Mouse (Mus musculus): Measurements from ENCODE around the gene Prss22.

Prss22 gene

DNA sequence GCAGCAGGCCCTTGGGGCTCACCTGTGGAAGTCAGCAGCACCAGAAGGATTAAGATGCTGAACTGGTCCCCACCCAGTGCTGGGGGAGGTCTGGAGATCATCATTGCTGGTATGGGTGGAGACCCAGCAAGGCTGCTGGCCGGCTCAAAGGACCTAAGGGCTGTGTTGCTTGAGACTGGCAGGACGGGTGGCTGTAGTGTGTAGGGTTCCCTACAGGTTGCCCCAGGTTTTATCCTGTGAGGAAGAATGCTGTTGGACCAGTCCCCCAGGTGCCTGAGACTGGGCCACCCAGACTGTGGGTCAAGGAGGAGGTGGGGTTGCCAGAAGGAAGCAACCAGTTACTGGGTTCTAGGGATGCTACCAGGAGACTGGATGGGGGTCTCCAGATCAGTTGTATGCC is at the start of gene Prss22:
TSS of gene Prss22 (minus strand) at position 200 of the 400 bp plus-strand sequence.
- no peak for DNase-seq

DNA sequence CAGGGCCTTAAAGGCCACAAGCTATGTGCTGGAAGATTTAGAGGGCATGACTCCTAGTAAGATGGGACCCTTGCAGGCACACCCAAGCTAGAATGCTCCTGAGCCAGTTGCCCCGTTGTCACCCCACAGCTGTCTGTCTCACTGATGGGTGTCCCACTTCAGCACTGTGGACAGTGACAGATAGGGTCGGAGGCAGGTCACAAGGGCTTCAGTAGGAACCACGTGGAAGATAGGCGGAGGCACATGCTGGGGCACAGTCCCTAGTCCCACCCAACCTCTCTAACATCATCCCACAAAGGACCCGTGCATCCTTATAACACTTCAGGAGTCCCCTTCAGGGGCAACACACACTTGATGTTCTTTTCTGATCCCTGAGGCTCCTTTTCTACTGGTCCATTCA is 48.1 kb upstream of the Prss22 start:
- DNase-seq: no peak

DNA sequence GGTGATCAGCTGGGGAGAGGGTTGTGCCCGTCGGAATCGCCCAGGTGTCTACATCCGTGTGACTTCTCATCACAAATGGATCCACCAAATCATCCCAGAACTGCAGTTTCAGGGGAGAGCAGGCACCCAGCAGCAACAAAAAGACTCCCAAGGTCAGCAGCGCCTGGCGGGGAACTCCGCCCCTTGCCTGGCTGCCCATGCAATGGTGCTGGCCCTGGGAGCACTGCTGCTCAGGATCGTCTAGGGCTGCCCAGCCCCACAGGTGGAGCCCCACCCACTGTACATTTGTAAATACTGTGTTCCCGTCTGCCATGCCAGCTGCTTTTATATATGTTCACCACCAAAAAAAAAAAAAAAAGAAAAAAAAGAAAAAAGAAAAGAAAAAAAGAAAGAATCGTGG is 47.7 kb upstream of the Prss22 start:
- no peak for DNase-seq

DNA sequence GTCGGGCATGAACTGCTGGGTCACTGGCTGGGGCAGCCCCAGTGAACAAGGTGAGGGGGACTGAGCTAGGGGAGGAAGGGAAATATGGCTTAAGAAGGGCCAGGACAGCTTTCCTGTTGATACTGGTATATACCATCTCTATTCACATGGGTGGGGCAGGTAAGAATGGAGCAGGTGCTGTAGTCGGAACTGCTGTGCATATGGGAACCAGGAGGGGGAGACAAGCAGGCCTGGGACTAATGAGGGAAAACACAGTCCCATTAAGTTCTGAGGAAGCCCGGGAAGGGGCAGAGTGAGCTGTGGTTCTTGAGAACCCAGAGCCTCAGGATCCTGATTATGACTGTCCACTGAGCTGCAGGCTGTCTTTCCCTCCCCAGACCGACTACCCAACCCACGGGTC is 46.6 kb upstream of the Prss22 start:
- DNase-seq: no peak

DNA sequence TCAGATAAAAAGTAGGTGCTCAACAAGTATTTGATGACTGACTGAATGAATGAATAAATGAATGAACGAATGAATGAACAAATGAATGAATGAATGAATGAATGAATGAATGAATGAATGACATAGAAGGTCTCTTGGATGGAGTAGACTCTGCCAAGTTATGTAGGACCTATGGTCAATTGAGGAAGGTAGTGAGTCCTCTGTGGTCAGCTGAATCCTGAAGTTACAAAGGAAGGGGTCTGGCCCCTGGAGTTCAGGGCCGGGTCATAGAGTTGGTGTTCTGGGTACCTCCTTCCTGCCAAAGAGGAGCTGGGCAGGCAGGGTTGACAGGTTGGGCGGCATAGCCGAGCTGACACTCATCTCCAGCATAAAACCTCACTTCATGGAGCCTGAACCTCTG is 39.9 kb upstream of the Prss22 start, which contains the start of gene Prss27:
TSS of gene Prss27 (plus strand) at position 301 of the 400 bp plus-strand sequence.
- DNase-seq: no peak

DNA sequence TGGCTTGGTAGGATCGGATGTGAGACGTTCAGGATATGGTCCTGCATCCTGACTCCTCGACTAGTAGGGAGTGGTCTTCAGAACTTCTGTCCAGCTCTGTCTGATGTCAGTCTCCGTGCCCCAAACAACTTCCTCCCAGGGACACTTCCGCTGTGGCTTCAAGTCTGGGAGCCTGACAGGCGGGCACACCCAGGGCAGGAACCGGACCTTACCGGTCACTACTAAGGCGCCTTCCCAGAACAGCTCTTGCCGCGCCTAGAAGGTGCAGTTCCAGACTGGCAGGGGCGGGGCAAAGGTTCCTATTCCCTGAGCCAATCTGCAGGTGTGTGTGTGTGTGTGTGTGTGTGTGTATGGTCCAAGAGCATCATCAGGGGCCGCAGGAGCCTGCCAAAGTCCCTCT is 39.5 kb upstream of the Prss22 start:
- no peak for DNase-seq

DNA sequence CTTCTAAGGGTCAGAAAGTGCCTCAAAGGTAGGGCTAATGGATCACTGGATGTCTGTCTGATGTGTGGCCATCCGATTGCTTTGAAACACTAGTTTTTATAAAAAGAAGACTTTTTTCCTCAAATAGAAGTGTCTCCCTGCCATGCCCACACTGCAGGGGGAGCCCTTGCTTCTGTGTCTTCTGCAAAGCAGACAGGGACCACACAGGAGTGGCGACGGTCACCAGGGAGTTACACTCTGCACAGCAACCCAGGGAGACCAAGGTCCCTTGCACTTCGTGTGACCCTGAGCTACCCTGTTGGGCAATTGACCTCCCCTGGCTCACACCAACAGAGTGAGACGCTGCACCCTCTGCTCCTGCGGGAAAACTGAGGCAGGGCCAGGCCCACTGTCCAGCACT is 39.1 kb upstream of the Prss22 start:
- DNase-seq: no peak

DNA sequence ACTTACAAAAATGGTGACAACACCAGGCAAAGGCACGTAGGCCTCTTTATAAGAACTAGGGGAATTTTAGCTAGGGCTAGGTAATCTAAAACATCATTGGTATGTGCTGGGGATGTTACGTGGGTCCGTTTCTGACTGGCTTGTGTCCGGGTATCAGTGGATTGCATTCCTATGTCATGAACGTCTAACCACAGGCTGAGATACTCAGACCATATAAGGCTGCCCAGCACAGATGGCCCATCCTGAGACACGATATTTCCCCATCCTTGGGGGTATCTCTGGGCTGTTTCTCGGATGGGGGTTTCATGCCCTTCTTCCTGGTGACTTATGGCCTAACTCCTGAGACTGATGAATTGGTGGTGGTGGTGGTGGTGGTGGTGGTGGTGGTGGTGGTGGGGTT is 37.2 kb upstream of the Prss22 start:
- DNase-seq: no peak

DNA sequence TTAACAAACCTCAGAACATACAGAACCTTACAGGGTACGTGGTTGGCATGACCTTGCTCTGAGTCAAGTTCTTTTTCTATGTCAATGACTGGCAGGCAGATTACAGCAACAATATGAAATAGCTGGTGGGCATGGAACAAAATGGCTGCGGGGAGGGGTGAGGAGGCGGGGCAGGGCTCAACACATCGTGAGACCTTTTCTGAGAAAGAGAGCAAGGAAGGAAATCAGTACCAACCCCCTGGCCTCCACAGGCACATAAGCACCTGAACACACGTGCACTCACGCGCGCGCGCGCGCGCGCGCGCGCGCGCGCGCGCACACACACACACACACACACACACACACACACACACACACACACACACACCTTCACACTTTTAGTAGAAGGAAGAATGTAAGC is 32.7 kb upstream of the Prss22 start:
- DNase-seq: no peak

DNA sequence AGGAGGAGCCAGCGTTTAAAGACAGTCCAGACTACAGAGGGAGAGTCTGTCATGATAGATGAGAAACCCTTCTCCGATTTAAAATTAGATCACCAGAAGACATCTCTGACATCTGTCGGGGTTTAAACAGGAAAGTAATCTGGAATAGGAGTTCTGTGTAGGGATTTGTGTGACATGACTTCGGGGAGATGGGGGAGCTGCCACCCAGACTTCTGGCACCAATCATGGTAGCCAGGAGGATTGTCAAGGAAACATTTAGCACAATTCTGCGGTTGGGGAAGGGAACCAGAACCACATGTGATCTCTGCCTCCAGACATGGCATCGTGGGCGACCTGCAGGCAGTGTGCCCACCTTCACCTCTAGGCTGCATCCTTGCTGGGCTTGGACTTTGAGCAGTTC is 31.6 kb upstream of the Prss22 start:
- no peak for DNase-seq

DNA sequence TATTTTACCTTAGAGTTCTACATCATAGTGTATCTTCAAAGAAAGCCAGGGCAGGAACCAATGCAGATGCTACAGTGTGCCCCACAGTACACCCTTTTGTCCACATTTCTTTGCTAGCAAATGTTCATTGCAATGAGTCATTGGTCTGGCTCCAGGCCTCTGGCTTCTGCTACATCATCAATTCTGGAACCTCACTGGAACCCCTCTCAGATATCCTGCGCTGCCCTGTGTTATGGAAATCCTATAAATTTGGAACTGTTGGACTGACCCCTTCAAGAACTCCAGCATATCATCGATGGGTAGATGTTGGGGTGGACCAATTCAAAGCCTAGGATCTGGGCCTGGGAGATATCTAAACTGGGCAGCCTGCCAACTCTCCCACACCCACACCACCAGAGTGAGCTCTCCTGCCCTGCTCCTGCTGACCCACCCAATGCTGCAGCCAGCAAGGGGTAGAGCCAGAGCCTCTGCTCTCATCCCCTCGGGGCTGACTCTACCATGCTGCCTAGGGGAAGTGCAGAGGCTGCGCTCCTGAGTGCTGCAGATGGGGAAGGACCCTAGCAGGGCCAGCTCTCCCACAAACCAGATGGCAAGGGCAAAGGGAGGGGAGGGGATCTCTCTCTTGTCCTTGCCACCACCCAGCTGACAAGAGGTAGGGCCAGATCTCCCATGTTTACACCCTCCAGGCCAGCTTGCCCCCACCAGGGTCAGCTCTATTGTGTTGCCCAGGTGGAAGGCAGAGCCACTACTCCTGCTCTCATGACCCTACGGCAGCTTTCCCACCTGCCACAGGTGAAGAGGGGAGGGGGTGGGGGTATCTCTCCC is 23.7 kb upstream of the Prss22 start:
- DNase-seq: no peak

DNA sequence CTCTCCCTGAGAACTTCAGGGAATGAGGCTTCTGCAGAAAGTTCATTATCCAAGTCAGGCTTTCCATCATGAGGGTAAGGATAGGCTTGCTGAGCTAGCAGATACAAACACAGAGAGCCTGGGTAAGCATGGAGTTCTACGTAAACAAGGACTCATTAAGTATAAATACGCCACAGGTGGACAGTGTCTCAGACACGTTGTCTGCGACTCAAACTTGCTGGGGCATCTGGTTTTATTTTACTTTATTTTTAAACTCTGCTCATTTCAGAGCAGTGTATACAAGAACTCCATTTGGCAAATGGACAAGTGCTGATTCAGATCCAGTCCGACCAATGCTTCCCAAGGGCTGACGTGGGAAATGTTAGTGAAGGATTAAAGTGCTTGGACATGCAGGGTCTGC is 22.8 kb upstream of the Prss22 start:
- DNase-seq: no peak

DNA sequence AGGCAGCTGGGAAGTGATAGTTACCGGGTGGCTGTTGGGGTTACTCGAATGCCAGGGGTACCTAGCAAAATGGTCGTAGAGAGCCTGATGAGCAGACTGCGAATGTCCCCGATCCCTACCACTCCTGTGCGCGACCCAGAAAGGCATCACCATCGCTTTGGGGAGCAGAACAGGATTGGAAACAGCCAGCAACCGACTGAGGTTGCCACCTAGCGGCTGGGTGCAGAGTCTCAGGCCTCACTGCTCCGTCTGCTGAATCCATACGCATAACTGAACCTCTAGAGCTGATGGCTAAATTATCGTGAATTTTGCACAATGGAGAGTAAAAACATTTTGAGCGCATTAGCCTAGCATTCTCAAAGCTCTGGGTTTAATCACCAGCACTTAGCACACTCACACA is 17.8 kb upstream of the Prss22 start:
- DNase-seq: peak; percentile 42

DNA sequence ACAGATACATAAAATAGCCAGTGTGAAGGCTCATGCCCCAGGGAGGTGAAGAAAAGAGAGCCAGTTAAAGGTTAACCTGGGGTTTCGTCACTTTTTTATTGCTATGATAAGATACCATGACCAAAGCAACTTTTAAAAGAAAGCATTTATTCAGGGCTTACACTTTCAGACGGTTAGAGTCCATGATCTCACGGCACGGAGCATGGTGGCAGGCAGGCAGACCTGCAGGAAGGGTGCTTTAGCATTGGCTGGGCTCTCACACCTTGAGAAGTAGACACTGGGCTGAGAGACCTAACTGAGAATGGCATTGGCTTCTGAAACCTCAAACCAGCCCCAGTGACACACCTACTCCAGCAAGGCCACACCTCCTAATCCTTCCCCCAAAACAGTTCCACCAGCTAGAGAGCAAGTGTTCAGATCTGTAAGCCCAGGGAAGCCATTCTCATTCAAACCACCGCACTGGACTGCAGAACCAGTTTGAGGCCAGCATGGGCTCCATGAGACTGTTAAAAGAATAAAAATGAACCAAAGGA is 16.6 kb upstream of the Prss22 start:
- no peak for DNase-seq

DNA sequence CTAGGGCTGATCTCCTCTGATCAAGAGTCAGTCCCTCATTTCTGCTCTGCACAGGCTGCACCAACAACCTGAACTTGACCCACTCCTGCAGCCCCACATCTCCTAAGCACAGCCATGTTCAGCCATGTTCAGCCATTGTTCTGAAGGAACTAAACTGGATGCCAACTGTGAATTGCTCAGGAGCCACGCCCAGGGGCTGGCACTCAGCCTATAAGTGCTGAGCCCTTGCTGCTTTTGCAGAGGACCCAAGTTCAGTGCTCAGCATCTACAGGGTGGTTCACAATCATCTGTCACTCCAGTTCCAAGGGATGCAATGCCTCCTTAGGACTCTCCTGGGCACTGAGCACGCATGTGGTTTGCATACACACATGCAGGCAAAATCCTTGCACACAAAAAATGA is 15.0 kb upstream of the Prss22 start:
- no peak for DNase-seq

DNA sequence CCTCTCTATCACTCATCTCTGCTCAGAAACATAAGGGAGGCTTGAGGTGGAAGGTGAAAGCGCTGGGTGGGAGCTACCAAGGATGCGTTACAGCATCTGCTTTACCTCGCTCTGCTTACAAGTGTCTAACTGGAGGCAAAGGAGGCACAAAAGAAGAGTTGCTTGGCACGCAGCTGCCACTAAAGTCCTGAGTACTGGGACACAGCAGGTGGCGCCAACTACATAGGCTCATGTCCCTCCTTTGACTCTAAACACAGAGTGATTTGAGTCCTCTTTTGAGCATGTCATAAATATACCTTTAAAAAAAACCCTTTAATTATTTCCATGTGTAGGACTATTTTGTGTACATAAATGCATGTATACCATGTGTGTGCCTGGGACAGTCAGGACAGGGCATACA is 11.7 kb upstream of the Prss22 start:
- DNase-seq: peak; percentile 29

DNA sequence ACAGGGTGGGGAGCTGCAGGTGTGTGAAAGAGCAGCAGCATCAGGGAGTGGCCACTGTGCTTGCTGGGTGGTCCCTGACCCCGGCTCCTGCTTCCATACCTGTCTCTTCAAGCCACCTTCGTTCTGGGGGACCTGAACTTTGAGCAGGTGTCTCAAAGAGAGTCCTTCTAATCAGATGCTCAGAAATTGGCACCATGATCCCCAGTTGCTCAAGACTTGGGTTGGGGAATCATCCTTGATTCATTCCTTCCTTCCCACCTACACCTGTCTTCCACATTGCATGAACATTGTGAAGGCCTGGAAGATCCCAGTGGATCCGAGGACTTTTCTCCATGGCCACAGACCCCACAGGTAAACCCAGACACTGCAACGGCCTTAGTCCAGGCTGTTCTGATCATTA is 10.2 kb upstream of the Prss22 start:
- no peak for DNase-seq

DNA sequence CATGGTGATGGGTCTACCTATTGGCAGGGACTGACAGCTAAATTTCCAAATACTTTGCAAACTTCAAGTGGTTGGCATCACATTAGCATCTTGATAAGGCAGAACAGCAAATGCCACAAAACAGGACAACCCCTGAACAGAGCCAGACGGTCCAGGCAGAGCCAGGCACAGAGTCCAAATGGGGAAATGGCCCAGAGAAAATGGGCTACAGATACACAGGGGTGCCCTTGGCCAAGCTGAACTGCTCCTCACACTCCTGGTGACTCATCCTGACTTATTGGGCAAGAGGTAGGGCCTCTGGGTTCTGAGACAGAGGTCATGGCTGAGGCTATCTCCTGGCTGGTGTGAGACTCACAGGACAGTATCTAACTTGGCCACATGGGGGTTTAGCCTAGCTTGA is 9.5 kb upstream of the Prss22 start:
- no peak for DNase-seq

DNA sequence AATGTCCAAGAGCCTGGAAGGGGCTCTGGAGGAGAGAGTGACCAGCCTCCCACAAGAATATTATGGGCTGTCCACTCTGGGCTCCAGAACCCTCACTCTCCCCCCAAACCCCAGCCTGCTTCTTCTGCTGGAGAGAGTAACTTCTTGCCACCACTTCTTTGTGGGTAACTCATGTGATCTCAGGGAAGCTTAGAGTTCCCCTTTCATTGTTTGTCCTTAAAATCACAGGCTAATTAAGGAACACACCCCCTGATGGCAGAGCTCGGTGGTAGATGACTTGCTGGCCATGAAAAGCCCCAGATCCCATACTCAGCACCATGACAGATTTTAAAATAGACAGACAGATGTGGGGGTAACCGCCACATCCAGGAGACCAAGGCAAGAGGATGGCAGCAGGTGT is 9.0 kb upstream of the Prss22 start:
- no peak for DNase-seq

DNA sequence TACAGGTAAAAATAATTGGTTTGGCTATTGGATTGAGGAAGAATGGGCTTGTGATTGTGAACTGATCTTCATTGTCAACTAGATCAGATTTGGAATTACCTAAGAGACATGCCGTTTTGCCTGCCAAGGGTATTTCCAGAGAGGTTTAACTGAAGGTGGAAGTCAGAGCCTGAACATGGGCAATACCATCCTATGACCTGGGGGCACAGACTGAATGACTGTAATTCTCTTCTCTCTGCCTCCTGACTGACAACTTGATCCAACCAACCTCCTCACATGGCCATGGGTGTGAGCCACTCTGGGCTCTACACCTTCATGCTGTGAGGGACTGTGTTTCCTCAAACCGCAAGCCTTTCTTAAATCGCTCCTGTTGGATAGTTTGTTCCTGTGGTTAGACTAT is 7.1 kb upstream of the Prss22 start:
- no peak for DNase-seq

DNA sequence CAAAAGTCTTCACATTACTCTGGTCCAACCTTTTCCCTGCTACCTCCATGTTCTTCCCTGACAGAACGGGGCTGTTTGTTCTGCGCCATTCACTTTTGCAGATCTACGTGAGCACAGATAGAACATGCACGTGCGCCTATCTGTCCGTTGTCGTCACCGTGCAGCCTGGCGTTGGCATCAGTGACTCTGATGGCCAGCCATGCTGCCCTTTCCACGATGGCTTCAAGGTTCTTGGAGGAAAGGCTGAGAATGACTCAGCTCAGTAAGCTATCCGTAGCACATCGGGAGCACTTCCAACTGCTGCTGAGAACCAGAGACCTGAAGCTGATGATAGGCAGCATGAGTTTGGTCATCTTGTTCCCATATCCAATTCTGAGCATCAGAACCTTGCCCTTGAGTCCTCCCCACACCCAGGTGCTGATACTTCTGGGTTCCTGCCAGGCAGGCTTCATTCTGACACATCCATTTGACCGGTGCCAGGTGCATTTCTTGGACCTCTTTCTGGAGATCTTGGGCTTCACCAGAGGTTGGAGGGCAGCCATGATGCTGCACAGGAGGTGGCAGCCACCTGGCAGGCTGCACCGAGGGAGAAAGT is 6.3 kb upstream of the Prss22 start:
- DNase-seq: no peak

DNA sequence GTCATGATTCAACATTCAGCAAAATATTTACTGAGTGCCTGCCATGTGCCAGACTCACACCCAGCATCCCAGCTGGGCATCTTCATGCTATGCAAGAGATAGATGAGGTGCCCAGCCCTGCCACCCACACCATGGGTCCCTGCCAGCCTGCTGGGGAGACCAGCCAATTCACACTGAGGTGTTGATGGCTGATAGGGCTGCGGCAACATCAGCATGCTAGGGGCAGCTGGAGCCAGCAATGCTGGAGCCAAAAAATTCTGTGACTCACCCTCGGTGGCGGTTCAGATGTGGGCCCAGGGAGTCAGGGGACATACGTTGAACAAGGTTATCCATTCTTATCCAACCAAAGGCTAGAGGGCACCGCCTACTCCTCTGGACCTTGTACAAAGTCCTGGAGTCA is 2.5 kb upstream of the Prss22 start:
- no peak for DNase-seq

DNA sequence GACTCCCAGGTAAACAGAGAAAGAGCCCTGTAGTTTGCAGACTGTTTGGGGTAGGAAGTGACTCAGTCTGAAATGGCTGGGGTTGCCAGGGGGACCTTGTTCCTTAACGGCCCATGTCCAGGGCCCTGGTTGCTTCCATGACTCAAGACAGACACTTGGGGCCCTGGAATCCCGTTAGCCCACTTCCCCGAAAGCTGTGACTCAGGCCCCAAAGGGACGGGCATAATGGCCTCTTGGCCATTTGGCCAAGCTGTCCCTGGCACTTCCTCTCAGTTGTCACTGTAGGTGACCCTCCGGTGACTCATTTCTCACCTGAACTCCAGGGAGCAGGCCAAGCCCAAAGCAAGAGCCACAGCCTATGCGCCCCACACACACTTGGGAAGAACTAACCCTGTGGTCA is 483 bp upstream of the Prss22 start:
- no peak for DNase-seq

DNA sequence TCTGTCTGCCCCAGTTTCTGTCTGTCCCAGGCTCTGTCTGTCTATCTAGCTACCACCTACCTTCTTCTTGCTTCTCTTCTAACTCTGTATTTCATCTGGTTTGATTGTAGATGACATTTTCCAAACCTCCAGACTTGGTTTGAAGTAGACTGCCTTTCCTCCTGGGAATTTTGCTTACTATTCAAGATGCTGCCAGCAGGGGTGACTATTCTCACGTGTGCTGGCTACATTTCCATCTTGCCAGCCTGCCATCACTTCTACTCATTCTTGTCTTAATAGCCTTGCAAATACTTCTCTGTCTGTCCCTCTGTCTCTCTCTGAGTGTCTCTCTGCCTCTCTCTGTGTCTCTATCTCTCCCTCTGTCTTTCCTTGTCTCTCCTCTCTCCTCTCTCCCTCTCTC is 2.5 kb downstream of the Prss22 start:
- DNase-seq: no peak

DNA sequence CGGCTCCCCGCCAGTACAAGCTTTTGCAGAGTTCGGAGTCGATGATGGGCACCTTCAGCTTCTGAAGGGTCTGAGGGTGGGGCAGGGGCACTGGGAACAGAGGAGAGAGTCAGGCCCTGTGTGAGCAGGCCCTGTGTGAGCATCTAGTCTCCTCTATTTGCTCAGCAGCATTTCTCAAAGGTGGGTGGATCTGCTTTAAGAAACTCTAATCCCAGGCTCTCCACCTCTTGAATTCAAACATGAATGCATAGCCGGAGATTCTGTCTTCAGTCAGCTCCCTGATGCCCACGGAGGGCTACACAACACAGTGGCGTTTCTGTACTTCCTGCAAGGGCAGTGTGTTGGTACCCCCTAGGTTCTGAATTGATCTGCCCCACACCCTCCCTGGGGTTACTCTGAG is 3.2 kb downstream of the Prss22 start:
- DNase-seq: no peak

All from kidney, postnatal 10 days (tissue).